Mouse (Mus musculus) heart, adult 2 months (tissue): ENCODE measurements around the gene Mlh3.

Experiments used
- CTCF ChIP-seq: fragments of 200-600 bp; IDR thresholded peaks from 2 replicates; pipeline ENCODE4 v1.8.1; 2022; ENCODE audit warnings: antibody characterized with exemption, mild to moderate bottlenecking, moderate library complexity
- POLR2A ChIP-seq: fragments of 200-500 bp; IDR thresholded peaks from 2 replicates; pipeline ENCODE4 v1.6.1; 2011; ENCODE audit warnings: mild to moderate bottlenecking, low read depth, low read length, control low read depth; ENCODE audit not compliant: insufficient read depth

DNA sequence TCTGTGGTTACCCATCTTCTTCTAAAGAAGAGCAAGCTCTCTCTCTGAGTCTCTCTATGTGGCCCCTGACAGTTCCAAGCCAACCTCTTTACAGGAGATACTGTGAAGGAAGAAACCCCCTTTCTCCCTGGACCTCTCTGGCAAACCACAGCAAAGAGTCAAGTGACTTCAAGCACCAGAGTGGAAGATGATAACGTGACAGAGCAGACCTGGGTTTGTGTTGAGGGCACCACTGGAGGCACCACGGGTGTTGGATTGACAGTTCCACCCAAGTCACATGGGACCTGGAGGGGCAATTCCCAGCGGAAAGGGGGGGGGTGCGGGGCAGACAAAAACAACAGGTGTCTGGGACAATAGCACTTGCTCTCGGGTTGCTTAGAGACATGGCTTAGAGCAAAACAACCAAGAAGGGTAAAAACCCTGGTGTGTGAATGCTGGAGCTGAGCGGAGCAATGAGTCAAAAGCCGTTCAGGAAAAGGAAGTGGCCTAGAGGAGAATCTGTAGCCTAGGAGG is 61.7 kb downstream of the Mlh3 start:
- no peak for TF ChIP-seq CTCF
- no peak for TF ChIP-seq POLR2A
